Mouse (Mus musculus): ENCODE measurements at regions not wholly inside any gene's neighbourhood (a gene's known extent, or its start where the extent isn't known, plus 50 kb on each side); places are given as distances from the start of the nearest gene placed in this dataset.

- ATAC-seq (replicated peaks; ENCODE audit: poor library complexity), result peak; percentile 29; the same call in 1 of the 2 replicates
These were observed 52.0 kb upstream of the 4930432M17Rik start for GRCm38 (mm10) chr3:121618561-121618960.

GRCm38 (mm10) chr3:121618161-121618560 is 52.4 kb upstream of the 4930432M17Rik start:
- no peak for ATAC-seq (replicated peaks; ENCODE audit: poor library complexity)

DNA sequence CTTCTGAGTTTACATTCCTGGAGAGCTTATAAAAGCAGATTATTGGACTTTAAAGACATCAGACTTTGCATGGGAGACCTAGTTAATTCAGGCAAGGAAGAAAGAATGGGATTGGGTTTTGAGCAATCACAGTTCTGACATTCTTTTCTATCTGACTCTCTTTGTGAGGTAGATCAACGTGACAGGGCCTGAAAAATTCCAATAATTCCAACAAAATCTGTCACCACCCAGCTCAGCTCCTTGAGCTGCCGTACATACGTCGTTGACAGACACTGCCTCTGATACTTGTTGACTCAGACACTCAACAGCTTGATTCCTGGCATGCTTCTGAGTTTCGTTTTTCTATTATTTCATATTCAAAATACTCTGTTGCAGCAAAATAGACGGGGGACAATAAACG is 53.2 kb upstream of the 4930432M17Rik start:
- ATAC-seq (replicated peaks; ENCODE audit: poor library complexity), result no peak

DNA sequence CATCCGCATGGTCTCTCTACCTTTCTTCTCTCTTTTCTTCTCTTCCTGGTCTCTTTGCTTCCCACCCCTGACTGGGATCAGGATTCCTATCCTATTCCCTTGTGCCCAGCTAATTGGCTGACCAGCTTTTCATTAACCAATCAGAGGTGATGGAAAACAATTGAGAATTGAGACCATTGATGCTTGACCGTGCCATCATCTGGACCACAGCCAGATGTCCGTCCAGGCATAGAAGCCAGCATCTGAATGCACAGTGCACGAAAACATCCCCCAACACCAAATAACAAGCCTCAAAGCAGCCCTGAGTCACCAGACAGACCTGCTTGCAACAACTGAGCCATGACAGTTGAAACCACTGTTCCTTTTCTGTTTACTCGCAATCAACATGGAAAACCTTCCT is 54.5 kb upstream of the 4930432M17Rik start:
- ATAC-seq (replicated peaks; ENCODE audit: poor library complexity), result no peak

GRCm38 (mm10) chr3:121614741-121615140 is 55.8 kb upstream of the 4930432M17Rik start:
- ATAC-seq (replicated peaks; ENCODE audit: poor library complexity), result no peak

- ATAC-seq (replicated peaks; ENCODE audit: poor library complexity), result no peak
These were observed 57.3 kb upstream of the 4930432M17Rik start for GRCm38 (mm10) chr3:121613224-121613623.

DNA sequence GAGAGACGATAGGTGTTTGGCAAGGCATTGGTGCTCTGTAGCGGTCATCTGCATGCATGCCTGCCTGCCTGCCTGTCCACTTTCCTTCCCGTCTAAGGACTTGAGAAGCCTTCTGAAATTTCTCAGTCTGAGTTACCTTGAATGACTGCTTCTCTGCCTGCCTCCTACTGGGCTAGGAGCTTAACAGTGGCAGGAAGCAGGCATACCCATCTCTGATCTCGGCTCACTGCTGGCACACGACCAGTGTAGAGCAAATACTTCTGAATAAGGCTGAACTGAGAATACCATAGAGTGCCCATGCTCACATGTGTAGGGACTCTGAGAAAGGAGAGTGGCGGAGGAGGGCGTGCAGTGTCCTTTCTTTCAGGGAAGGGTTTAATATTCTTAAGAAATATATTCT is 60.7 kb upstream of the 4930432M17Rik start:
- ATAC-seq (replicated peaks; ENCODE audit: poor library complexity), result no peak

- ATAC-seq (replicated peaks; ENCODE audit: poor library complexity), result no peak
These were observed 61.5 kb upstream of the 4930432M17Rik start for GRCm38 (mm10) chr3:121609090-121609489.

DNA sequence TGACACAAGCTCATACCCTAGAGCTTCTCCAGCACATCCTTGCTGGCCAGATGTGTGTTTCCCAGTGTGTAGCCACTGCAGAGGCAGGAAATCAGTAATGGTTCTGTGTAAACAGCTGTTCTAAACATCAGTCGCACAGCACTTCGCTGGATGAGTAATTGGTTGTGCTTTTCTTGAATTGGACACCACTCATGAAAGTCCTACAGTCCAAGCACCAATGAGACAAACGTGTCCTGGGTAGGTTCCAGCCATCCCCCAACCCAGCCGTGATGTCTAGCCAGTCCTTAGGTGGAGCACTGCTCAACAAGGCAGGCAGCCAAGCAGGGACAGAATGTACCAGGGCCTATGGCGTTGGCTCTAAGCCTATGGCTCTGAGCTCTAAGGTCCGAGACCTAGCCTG is 65.8 kb upstream of the 4930432M17Rik start:
- no peak for ATAC-seq (replicated peaks; ENCODE audit: poor library complexity)

DNA sequence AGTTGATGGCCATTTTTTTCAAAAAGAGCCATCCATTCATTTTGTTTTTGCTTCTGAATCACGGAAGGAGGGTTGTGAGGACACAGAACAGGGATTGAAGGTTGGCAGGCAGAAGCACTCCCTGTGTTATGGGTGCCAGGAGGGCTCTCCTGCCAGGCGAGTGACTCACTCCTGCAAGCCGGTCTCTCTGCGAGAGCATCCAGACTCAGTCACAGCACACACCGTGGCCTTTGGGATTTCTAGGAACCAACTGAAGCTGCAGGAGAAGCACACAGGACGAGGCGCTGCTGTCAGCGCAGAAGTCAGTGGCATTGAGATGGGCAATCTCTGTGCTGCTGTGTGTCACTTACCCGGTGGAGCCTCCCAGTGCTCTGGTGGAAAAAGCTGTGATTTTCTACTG is 66.5 kb upstream of the 4930432M17Rik start:
- no peak for ATAC-seq (replicated peaks; ENCODE audit: poor library complexity)

- peak; percentile 51; the same call in 1 of the 2 replicates for ATAC-seq (replicated peaks; ENCODE audit: poor library complexity)
These were observed 67.7 kb upstream of the 4930432M17Rik start for GRCm38 (mm10) chr3:121602826-121603370.

DNA sequence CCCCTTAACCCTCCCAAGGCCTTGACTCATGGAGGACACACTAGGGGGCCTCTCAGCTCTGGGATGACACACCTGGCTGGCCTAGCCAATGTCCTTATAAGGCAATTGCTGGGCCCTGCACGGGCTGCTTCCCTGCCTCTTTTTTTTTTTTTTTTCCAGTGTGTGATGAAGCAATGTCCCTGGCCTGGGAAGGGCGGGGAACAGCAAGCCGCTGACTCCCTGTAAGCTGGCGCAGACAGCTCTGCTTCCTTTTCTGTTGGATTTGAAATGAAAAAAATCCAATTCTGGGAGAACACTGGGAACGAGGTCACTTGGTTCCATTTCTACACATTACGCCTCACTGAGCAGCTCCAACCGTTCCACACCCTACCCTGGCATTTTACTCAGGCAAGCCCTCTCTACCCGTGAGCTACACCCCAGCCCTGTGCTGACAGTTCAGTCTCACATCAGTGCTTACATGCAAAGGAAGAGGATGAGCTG is 68.4 kb upstream of the 4930432M17Rik start:
- ATAC-seq (replicated peaks; ENCODE audit: poor library complexity), result no peak

DNA sequence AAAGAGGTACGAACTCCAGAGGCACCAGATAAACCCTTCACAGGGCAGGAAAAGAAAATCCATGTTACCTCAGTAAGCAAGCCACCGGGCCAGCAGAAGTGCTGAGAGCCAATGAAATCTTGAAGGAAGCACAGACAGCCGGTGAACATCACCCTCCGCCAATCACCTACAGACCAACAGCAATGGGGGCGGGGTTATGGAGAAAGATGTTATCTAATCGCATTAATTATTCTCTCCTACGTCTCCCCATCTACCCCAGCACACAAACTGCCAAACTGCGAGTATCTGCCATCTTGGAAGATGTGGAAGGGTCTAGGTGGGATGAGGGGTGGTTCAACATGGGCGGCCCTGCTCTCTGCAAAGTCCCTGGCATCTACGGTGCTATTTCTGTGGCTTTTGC is 68.6 kb upstream of the Slc44a3 start:
- ATAC-seq (replicated peaks; ENCODE audit: poor library complexity), result no peak

GRCm38 (mm10) chr3:121600388-121600787 is 68.2 kb upstream of the Slc44a3 start:
- ATAC-seq (replicated peaks; ENCODE audit: poor library complexity), result no peak

DNA sequence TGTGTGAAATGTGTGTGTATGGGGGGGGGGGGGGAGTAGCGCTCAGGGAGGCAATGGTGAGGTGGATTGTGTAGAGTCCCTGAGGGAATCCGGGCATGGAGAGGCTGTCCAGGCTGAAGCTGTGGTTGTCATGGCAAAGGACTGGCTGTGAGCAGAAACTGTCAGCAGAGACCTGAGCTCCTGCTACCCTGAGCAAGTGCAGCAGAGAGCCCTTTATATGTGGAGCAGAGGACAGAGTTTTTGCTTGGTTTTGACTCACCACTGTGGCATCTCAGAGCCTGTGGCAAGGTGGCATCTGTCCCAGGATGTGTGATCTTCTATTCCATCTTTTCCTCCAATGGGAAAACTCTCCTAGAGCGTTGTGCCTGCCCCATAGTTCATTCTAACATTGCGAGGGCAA is 65.8 kb upstream of the Slc44a3 start:
- no peak for ATAC-seq (replicated peaks; ENCODE audit: poor library complexity)

GRCm38 (mm10) chr3:121597203-121597602 is 65.0 kb upstream of the Slc44a3 start:
- ATAC-seq (replicated peaks; ENCODE audit: poor library complexity), result peak; percentile 94

DNA sequence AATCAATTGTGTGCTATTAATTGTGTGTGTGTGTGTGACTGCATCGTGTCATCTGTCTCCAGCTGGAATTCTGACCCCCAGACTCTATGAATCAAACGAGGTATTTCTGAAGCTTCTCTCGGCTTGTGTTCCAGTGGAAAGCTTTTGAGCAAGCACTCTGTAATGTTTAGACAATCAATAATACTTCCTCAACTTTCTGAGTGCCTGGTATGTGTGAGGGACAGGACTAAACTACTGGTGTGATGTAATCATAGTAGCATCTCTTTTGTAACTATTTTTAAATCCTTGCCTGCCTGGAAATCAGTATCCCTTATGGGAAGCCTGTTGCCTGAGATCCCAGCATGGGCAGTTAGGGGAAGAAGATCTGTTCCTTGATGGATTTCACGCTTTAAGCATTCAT is 62.4 kb upstream of the Slc44a3 start:
- ATAC-seq (replicated peaks; ENCODE audit: poor library complexity), result no peak

DNA sequence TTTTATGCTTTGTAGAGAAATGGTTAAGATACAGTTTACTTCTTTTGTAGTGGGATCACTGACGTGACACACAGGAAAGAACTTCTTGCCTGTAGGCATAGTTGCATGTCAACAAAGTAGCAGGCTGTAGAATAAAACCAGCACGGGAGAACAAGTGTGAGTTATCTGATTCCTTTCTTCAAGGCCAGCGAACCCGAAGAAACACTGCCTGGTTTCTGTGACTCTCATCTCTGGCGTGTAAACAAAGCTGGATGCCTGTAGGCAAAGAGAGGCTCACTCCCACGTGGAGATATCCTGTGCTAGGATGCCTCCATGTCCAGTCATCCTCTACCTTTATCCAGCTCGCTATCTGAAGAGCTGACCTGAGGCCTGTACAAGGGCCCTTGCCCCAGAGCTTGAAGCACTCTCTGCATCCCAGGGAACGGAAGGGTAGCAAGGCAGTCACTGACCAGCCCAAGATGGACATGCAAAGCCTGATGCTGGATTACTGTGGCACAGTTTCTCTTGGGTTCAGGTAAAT is 61.5 kb upstream of the Slc44a3 start:
- no peak for ATAC-seq (replicated peaks; ENCODE audit: poor library complexity)

- no peak; the same call in 1 of the 2 replicates for ATAC-seq (replicated peaks; ENCODE audit: poor library complexity)
These were observed 60.9 kb upstream of the Slc44a3 start for GRCm38 (mm10) chr3:121593143-121593542.

DNA sequence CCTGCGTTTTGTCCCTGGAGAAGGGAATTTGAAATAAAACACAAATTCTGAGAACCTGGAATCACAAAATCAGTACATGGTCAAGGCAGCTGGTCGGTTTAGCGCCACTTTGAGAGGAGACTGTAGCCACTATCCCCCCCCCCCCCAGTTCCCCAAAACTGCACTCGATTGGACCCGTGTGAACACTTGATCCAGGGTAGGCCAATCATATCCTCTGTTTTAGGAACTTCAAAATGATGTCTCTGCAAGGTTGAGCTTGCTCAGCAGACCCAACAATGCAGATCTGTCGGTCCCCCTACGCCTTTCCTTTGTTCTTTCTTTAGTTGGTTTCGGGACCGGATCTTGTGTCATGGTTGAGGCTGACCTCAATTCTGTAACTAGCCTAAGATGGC is 57.3 kb upstream of the Slc44a3 start:
- no peak for ATAC-seq (replicated peaks; ENCODE audit: poor library complexity)

DNA sequence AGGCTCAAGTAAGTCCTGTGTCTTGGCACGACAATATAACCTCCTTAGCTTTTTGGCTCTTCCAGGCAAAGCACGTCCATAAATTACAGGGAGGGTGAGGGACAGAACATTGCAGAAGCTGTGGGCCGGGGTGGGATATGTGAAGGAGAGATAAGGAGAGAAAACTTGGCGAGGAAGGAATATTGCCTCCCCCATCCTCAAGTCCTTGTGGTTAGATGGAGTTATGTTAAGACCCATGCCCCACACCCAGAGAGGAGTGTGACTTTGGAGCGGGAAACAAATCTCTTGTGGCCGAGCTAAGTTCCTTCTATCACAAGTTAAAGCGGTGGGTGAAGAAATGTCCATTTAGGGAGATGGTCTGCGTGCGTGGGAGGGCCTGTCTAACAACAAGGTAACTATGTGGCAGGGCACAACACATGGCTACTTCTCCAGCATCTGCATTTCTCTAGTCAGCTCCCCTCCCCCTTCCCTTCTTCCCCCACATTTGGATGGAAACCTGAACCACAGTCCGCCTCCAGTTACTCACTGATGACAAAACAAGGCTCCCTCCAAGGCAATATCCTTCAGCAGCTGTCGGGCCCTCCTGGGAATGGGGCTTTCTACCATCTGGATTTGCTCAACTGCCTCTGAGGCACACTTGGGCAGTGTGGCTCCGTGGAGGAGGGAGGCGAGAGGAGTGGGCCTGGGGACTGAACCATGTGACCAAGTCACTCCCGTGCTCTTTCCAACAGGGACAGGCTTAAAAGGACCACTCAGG is 56.7 kb upstream of the Slc44a3 start:
- ATAC-seq (replicated peaks; ENCODE audit: poor library complexity), result no peak

GRCm38 (mm10) chr3:121585306-121585705 is 53.1 kb upstream of the Slc44a3 start:
- no peak for ATAC-seq (replicated peaks; ENCODE audit: poor library complexity)
